Mouse (Mus musculus) liver, embryonic 14.5 days (tissue): Measurements from ENCODE around the gene Mt3.

Experiments
- CTCF ChIP-seq: IDR thresholded peaks from 2 replicates; pipeline ENCODE4 v1.5.1; 2016; ENCODE audit warnings: antibody characterized with exemption, low read depth, control low read depth
- EP300 ChIP-seq: IDR thresholded peaks from 2 replicates; pipeline ENCODE4 v1.6.1; 2016; ENCODE audit warnings: antibody characterized with exemption, low read depth

- no peak for TF ChIP-seq EP300
- TF ChIP-seq CTCF, result no peak
Measured at GRCm38 (mm10) chr8:94110526-94111177, 41.8 kb upstream of the Mt3 start.
